Mouse (Mus musculus) neutrophil, adult 59 days (primary cell): ENCODE measurements around the gene Ndufaf5. TPM values are rescaled to one million over a fixed set of nuclear protein-coding genes. Genes with fewer than 3 reads are reported as not detected.

Experiments used
- total RNA-seq, 2 experiments: library from RNA; stranded (reverse); gene quantifications; 1 replicate in 1 of 2; 2 replicates in 1 of 2; pipeline ENCODE4 v1.2.4; 2023

Ndufaf5 gene
- total RNA-seq, result 1 to 10 TPM; 4.6 to 6.6 TPM

GRCm38 (mm10) chr2:140170127-140170802 is at the start of gene Ndufaf5, which contains the start of gene Esf1:
TSS of gene Ndufaf5 (plus strand) at chr2:140170649.
TSS of gene Esf1 (minus strand) at chr2:140170564.

GRCm38 (mm10) chr2:140151743-140152142 is 18.7 kb upstream of the Ndufaf5 start, which contains the start of gene Gm17374:
TSS of gene Gm17374 (plus strand) at chr2:140152043.

Other genes starting within 250 kb of the Ndufaf5 start
- 1 to 10 TPM; 2.1 to 2.2 TPM for gene Tasp1, start 103.8 kb upstream of the Ndufaf5 start, total RNA-seq
- gene Gm17374, start 18.6 kb upstream of the Ndufaf5 start, total RNA-seq, result not detected
- gene Esf1, start 85 bp upstream of the Ndufaf5 start, total RNA-seq, result 1 to 10 TPM; 6.8 to 8.6 TPM
- not detected for gene Sel1l2, start 219.1 kb downstream of the Ndufaf5 start, total RNA-seq
- gene Macrod2, start 224.7 kb downstream of the Ndufaf5 start, total RNA-seq, result under 1 TPM; 0.29 to 0.62 TPM